Mouse (Mus musculus) mouse trophoblast stem cell (cell line): Measurements from ENCODE around the gene Apol7b.

Experiments
- in situ Hi-C, 2 experiments: fragments of 300-500 bp; cut with MseI, MboI; formaldehyde crosslinking; loops; 2 replicates in 1 of 2; 3 replicates in 1 of 2; pipeline ENCODE4 v1.15.1; 2025

The Apol7b gene

DNA sequence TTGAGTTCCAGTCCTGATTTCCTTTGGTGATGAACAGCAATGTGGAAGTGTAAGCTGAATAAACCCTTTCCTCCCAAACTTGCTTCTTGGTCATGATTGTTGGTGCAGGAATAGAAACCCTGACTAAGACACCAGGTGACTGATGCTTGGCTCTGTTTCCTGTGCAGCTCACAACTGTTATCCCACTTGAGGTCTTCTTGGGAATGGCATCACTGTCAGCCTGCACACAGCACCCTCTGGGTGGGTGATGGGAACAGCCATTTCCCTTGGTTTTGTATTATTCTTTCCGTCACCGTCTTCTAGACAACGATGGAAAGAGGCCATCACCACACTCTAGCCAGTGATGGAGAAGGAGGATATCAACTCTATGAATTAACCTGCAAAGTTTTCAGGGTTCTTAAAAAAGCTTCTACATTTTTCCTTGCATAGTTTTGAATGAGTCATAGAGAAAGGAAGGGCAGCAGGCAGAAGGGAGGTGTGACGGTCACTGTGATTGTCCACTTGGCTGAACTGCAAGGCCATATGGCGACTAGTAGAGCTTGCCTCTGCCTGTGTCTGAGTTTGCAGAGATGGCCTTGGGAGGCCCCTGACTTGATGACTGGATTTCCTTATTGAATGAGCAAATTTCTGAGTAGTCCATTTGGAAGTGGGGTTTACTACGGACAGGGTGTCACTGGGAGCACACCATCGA, 62.8 kb downstream of the Apol7b start:
- in situ Hi-C loops: no loop called here

DNA sequence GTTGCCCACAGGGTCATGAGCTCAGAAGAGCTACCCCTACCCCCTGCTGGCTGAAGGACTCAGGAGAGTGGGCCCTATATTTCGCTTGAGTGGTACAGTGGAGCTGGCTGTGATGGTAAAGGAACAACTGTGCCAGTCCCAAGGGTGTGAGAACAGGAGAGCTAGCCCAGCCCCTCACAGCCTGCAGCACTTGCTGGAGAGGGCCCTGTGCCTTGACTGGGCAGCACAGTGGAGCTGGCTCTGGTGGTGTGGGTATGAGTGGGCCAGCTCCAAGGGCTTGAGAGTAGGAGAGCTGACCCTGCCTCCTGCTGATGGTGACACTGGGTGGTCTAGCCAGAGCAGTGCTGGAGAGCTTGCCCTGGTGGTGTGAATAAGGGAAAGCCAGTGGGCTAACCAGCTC, 64.4 kb downstream of the Apol7b start:
- in situ Hi-C loops: no loop called here

DNA sequence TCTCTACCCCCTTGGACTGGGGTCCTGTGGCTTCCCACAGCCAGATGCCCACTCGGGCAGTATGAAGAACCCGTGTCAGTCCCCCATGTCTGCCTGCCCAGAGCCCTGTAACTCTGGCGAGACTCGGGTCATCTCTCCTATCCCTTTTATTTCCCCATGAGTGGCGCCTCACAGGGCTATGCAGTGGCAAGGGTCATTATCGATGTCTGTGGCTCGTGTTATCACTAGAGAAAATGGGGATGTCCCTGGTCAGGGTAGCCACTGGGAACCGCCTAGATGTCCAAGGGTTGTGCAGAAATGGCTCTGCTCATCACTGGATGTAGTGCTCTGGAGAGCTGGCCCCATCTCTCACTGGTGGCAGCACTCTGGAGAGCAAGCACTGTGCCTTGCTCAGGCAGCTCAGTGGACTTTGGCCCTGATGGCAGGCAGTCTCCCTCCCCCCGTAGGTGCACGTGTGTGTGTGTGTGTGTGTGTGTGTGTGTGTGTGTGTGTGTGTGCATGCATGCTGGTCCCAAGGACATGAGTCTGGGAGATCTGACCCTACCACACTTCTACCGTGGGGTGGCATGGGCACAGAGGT, 64.9 kb downstream of the Apol7b start:
- in situ Hi-C loops: no loop called here

DNA sequence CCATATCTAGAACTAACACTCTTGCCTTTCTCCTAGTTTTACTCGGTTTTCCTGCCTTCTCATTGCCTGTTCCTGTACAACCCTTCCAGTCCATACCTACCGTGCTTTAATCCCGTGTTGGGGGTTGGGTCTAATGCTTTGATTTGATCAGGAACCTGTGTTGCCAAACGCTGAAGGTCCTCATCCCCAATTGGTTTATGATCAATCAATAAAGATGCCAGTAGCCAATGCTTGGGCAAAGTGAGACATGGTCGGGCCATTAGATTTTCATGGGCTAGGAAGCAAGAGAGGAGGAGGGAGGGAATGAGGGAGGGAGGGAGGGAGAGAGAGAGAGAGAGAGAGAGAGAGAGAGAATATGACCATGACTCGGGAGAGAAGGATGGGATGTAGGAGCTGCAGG, 65.8 kb downstream of the Apol7b start:
- in situ Hi-C loops: no loop called here

DNA sequence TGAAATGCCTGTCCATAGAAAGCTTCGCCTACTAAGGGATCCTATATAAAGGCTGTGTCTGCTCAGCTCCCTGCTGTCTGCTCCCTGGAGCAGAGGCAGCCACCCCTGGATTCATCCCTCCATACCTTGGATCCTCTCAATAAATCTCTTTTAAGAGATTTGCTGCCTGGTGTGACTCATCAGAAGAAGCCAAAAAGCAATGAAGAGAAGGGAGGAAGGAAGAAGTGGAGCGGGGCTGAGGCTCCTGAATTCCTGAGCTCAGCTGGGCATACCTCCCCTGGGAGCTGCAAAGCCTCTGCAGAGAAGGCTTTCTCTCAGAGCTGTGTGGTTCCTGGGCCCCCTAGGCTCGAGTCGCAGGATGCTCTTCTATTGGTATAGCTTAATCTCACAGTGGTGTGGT, 67.4 kb downstream of the Apol7b start:
- in situ Hi-C loops: no loop called here

DNA sequence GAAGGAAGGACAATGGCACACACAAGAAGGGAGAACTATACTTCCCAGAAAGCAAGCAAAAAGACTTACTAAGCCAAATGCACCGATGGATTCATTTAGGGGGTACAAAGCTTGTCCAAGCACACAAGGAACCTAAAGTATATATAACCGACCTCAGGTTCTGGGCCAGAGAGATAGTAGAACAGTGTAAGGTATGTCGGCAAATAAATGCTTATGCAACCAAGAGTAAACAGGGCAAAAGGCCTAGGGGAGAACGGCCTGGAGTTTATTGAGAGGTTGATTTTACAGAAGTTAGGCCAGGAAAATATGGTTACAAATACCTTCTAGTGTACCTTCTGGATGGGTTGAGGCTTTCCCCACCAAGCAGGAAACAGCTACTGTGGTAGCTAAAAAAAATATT, 69.9 kb downstream of the Apol7b start:
- in situ Hi-C loops: no loop called here

DNA sequence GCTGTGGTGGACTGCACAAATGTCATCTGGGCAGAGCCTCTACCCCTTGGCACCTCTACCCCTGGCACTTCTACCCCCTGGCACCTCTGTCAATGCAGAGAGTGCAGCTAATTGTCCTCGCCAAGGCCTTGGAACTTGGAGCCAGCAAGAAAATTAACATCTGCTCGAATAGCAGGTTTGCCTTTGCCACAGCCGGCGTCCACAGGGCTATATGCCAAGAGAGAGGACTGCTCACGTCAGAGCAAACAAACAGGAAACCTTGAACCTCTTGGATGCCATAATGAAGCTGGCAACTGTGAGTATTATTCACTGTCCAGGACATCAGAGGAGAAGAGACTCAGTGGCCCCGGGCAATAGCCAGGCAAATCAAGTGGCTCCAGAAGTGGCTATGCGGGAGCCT, 70.4 kb downstream of the Apol7b start:
- in situ Hi-C loops: no loop called here
